In genomic region chr11:97412117-97412516, GRCm38 (mm10) we compare ENCODE assay signal across 11 mouse cellular contexts. TPM values are rescaled to one million over a fixed set of nuclear protein-coding genes. Genes with fewer than 3 reads are reported as not detected.
DNase-seq lines count a peak whose midpoint lies in the region; ATAC-seq and TF ChIP-seq lines count a peak whose summit lies in the region.
"Had no signal": no experiment of that assay in that cellular context is flagged by ENCODE, and none has a peak within 500 bp of the region (broad histone marks: within the 10 kb centered on the region; RNA-seq: fewer than 3 reads in every experiment).

No protein-coding gene starts in this region.

- no peaks in the 10 kb centered on the region for H3K9me3 ChIP-seq in limb, embryonic 10.5 days (replicated peaks)
- H3K9me3 ChIP-seq: embryonic facial prominence, embryonic 15.5 days had no signal

- H3K27ac ChIP-seq in kidney, adult 2 months (ENCODE audit: insufficient read depth, low read depth, low read length), result no peak overlapping the region
- peak overlapping the region; percentile 66 for H3K27ac ChIP-seq in heart, adult 2 months
- peak overlapping the region; percentile 71 for H3K27ac ChIP-seq in limb, embryonic 10.5 days

- TF ChIP-seq EP300 in heart, adult 2 months (IDR thresholded peaks at IDR 0.05; ENCODE audit: insufficient read depth, low read depth, low read length), result peak; percentile 41; the same call in 1 of the 2 replicates

- H3K36me3 ChIP-seq in kidney, adult 2 months (ENCODE audit: control insufficient read depth, insufficient read depth, low read length), result no peaks in the 10 kb centered on the region
- no peaks in the 10 kb centered on the region for H3K36me3 ChIP-seq in heart, adult 2 months (ENCODE audit: control insufficient read depth, insufficient read depth, low read length)
- H3K36me3 ChIP-seq in limb, embryonic 10.5 days, result no peaks in the 10 kb centered on the region
- H3K36me3 ChIP-seq: embryonic facial prominence, embryonic 15.5 days had no signal

- peak; percentile 49 for DNase-seq in kidney, adult 2 months
- no peak for DNase-seq in kidney, adult 11 months
- DNase-seq in heart, adult 2 months, result peak; percentile 62 to 74
- DNase-seq in limb, embryonic 10.5 days (ENCODE audit: low spot score), result no peak
- no peak for DNase-seq in yolk sac, embryonic 10.5 days (ENCODE audit: low spot score)
- no peak for DNase-seq in ovary, postnatal 36 days (ENCODE audit: low spot score)
- DNase-seq in retina, postnatal 1 day, result no peak
- DNase-seq: thymus, postnatal 4 days had no signal

- H3K27me3 ChIP-seq in kidney, adult 2 months (replicated peaks; ENCODE audit: control insufficient read depth, insufficient read depth, low read length), result no peaks in the 10 kb centered on the region
- no peaks in the 10 kb centered on the region for H3K27me3 ChIP-seq in heart, adult 2 months (ENCODE audit: control insufficient read depth, insufficient read depth, low read length)
- H3K27me3 ChIP-seq in limb, embryonic 10.5 days (ENCODE audit: low read depth, poor library complexity, severe bottlenecking), result peaks cover 10% of the 10 kb centered on the region
- H3K27me3 ChIP-seq: embryonic facial prominence, embryonic 15.5 days; Patski had no signal

- 45% methylated on average over 3 of the region's 3 CpGs for WGBS in kidney, adult 2 months
- WGBS in heart, adult 2 months, result 47% methylated on average over 3 of the region's 3 CpGs
- 21% methylated on average over 3 of the region's 3 CpGs for WGBS in limb, embryonic 10.5 days

- H3K79me2 ChIP-seq in heart, adult 2 months (replicated peaks; ENCODE audit: control insufficient read depth, insufficient read depth, low read length), result no peaks in the 10 kb centered on the region

- H3K4me1 ChIP-seq in kidney, adult 2 months (ENCODE audit: control insufficient read depth, insufficient read depth, low read length), result peaks cover 3% of the 10 kb centered on the region; the same call in 1 of the 2 replicates
- peaks cover 4% of the 10 kb centered on the region for H3K4me1 ChIP-seq in heart, adult 2 months (ENCODE audit: control insufficient read depth, insufficient read depth, low read length)
- H3K4me1 ChIP-seq in limb, embryonic 10.5 days, result peaks cover 37% of the 10 kb centered on the region

- intact Hi-C loops in heart, adult 2 months (cut with DNase I), result no loop called here

- peak; percentile 50 for ATAC-seq in megakaryocyte progenitor cell, adult 5-6 weeks (replicated peaks; ENCODE audit: poor library complexity)
- ATAC-seq: Patski had no signal

- H3K4me3 ChIP-seq in kidney, adult 2 months (ENCODE audit: insufficient read depth, low read depth, low read length), result no peak overlapping the region
- 0 out of 2 replicates have a peak overlapping the region, but pooled peaks have one; percentile 22 for H3K4me3 ChIP-seq in heart, adult 2 months
- H3K4me3 ChIP-seq in limb, embryonic 10.5 days, result 0 out of 2 replicates have a peak overlapping the region, but pooled peaks have one; percentile 1
- H3K4me3 ChIP-seq: embryonic facial prominence, embryonic 15.5 days had no signal

- H3K9ac ChIP-seq in heart, adult 2 months (ENCODE audit: low read depth, low read length), result peak overlapping the region; percentile 41; the same call in 1 of the 2 replicates
- H3K9ac ChIP-seq: embryonic facial prominence, embryonic 15.5 days had no signal

- no peak for TF ChIP-seq POLR2A in kidney, adult 2 months (IDR thresholded peaks at IDR 0.05; ENCODE audit: low read depth, low read length)
- peak; percentile 50 for TF ChIP-seq POLR2A in heart, adult 2 months (IDR thresholded peaks at IDR 0.05; ENCODE audit: insufficient read depth, low read depth, low read length)

- TF ChIP-seq CTCF in kidney, adult 2 months (conservative IDR thresholded peaks at IDR 0.05; ENCODE audit: insufficient read depth, insufficient read length, low read depth, low read length), result no peak
- 0 out of 2 replicates have a peak, but pooled peaks have one; percentile 16 for TF ChIP-seq CTCF in heart, adult 2 months (IDR thresholded peaks at IDR 0.05)

RNA-seq across cellular contexts. Expression of gene Arhgap23, which starts 3.2 kb away (rescaled TPM):
- 14.9 and 17.1 TPM in 2 replicates for polyA plus RNA-seq in kidney, adult 2 months (2012; rRNA removed)
- total RNA-seq in heart, adult 2 months (2021), result 10 to 100 TPM; 12.8 to 13.7 TPM
- polyA plus RNA-seq in heart, adult 2 months (2012; rRNA removed), result 18.4 and 19.2 TPM in 2 replicates
- polyA plus RNA-seq in limb, embryonic 10.5 days (2016; fragmentation: Nextera tagmentation; extraction: Ambion mirVana), result 3.5 and 3.9 TPM in 2 replicates
- 6.3 and 8.0 TPM in 2 replicates for total RNA-seq in megakaryocyte progenitor cell, adult 5-6 weeks (2015)
- total RNA-seq in megakaryocyte progenitor cell, adult 5-6 weeks (2017), result 5.6 and 6.1 TPM in 2 replicates

RNA-seq across cellular contexts. Expression of gene Socs7, which starts 49.8 kb away (rescaled TPM):
- 12.9 and 13.5 TPM in 2 replicates for polyA plus RNA-seq in kidney, adult 2 months (2012; rRNA removed)
- total RNA-seq in heart, adult 2 months (2021), result 10 to 100 TPM; 21.4 to 22.8 TPM
- 8.9 and 18.6 TPM in 2 replicates for polyA plus RNA-seq in heart, adult 2 months (2012; rRNA removed)
- polyA plus RNA-seq in limb, embryonic 10.5 days (2016; fragmentation: Nextera tagmentation; extraction: Ambion mirVana), result 3.5 and 4.4 TPM in 2 replicates
- total RNA-seq in megakaryocyte progenitor cell, adult 5-6 weeks (2015), result 5.3 and 7.2 TPM in 2 replicates
- total RNA-seq in megakaryocyte progenitor cell, adult 5-6 weeks (2017), result 10.2 and 11.0 TPM in 2 replicates

Comparison
In these comparisons a context has a peak if more than half of its experiments do, and no peak if none do; other contexts are left out.
1. DNase-seq: peak in kidney, adult 2 months (single experiment) and heart, adult 2 months (2 of 2); none in kidney, adult 11 months (single experiment), limb, embryonic 10.5 days (single experiment), yolk sac, embryonic 10.5 days (single experiment), ovary, postnatal 36 days (single experiment) and retina, postnatal 1 day (single experiment).